Mouse (Mus musculus): Measurements from ENCODE around the gene Atp5d. TPM values are rescaled to one million over a fixed set of nuclear protein-coding genes. Genes with fewer than 3 reads are reported as not detected.

Atp5d gene
- polyA plus RNA-seq, 2 experiments from 2014 or later: 338 to 428 TPM

DNA sequence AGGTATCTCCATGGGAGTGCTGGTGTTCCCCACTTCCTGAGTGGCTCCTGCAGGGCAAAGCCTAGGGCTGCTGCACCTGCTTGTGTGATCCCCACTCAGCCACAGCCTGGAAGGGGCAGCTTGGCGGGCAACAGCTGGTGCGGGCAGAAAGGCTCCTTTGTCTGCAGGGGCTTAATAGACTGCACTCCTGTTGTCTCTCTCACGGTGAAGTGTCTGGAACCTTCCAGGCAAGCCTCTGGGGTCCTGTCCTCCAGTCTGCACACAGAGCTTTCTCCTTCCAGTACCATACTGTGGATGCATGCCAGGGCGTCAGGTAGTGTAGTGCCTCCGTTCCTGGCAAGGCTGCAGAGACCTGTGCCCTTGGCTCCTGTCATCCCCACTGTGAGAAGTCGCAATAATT is 19.9 kb upstream of the Atp5d start:
- no peak for ATAC-seq

- no peak for ATAC-seq
Measured at GRCm38 (mm10) chr10:80120146-80120545, 18.3 kb upstream of the Atp5d start.

- ATAC-seq: no peak
Measured at GRCm38 (mm10) chr10:80121639-80122038, 16.8 kb upstream of the Atp5d start.

- no peak for ATAC-seq
Measured at GRCm38 (mm10) chr10:80123932-80124562, 14.4 kb upstream of the Atp5d start.

DNA sequence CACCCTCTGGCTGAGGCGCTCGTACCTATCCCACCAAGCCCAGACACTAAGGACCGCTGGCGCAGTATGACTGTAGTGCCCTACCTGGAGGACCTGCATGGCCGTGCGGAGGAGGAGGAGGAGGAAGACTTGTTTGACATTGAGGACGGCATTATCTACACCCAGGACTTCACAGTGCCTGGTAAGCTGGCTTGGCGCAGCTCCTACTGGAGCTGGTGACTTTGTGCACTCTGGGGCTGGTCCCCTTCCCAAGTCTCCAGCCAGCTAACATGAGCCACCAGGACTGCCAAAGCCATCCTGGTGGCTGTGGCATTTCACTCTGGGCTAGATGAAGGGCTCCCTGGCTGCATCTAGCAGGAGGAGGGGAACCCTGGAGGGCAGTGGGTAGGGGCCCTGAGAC is 10.5 kb upstream of the Atp5d start:
- no peak for ATAC-seq

DNA sequence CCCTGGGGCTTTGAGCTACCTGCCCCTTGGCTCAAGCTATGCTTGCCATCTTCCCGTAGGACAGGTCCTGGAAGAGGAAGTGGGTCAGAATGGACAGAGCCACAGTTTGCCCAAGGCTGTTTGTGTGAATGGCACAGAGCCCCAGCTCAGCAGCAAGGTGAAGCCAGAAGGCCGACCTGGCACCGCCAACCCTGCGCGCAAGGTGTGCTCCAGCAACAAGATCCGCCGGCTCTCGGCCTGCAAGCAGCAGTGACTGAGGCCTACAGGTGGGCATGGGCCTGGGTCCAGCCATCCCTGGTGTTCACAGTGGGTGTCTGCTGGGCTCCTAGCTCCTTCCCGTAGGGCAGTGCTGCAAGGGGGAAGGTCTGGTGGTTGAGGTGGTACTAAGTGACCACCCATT is 8.6 kb upstream of the Atp5d start:
- no peak for ATAC-seq

- no peak for ATAC-seq
Measured at GRCm38 (mm10) chr10:80130403-80131031, 7.9 kb upstream of the Atp5d start.

- ATAC-seq: no peak
Measured at GRCm38 (mm10) chr10:80131316-80131951, 7.0 kb upstream of the Atp5d start.

DNA sequence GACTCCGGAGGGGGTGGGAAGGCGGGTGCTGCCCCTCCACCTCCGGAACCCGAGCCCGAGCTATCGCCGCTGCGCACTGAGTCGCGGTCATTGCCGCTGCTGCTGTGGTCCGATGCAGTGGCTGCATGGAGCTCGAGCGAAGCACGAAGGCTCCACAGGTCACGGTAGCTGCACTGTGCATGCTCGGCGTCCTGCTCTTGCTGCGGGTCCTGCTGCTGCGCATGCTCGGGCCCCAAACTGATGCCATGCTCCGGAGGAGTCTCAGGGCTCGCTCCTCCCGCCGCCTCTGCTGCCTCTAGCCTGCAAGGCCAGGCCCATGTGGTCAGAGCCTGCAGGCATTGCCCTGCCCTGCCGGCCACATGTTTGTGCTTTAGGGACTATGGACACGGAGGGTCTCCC is 6.5 kb upstream of the Atp5d start:
- ATAC-seq: no peak

DNA sequence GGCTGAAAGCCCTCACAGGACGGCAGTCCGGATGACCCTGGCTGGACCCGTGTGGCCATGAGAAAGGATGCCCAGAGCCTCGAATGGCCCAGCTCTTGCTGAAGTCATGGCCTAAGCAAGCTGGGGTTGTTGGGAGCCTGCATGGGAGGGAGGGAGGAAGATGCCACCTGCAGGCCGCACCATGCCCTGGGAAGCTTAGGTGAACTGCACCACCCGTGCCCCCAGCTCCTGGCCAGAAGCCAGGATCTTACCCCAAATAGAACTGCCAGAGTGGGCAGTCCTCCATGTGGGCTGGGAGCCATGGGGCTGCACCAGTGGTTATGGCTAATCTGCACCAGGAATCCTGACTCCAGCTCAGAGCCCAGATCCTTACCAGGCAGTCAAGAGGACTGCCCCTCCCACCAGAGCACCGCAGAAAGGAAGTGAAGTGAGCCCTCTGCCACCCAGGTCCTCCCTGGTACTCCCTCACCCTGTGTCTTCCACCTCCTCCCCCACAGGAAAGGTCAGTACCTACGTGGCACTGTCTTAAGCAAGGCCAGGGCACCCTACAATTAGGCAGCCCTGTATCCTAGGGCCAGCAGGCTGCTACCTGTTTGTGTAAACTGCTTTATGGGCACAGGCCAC is 5.1 kb upstream of the Atp5d start:
- no peak for ATAC-seq

GRCm38 (mm10) chr10:80134421-80134820 is 4.0 kb upstream of the Atp5d start:
- no peak for ATAC-seq

DNA sequence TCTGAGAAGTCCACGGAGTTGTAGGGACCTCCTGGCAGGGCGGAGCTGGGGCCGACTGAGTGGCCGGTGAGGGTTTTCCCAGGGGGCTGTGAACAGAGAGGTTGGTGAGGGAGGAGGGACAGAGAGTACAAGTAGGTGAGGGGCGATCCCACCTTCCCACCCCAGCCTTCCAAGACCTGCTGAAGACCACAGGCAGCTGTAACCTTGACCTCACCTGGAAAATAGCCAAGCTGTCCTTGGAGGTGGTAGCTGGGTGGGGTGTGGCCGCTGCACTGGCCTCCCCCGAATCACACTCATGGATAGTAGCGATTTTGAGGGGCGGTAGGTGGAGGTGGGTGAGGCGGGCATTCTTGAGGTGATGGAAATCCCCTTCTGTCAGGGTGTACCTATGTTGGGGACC is 3.3 kb upstream of the Atp5d start:
- no peak for ATAC-seq

- no peak for ATAC-seq
Measured at GRCm38 (mm10) chr10:80135641-80136040, 2.8 kb upstream of the Atp5d start.

GRCm38 (mm10) chr10:80136179-80136951 is 2.1 kb upstream of the Atp5d start:
- no peak for ATAC-seq

- no peak for ATAC-seq
Measured at GRCm38 (mm10) chr10:80136952-80137625, 1.3 kb upstream of the Atp5d start.

DNA sequence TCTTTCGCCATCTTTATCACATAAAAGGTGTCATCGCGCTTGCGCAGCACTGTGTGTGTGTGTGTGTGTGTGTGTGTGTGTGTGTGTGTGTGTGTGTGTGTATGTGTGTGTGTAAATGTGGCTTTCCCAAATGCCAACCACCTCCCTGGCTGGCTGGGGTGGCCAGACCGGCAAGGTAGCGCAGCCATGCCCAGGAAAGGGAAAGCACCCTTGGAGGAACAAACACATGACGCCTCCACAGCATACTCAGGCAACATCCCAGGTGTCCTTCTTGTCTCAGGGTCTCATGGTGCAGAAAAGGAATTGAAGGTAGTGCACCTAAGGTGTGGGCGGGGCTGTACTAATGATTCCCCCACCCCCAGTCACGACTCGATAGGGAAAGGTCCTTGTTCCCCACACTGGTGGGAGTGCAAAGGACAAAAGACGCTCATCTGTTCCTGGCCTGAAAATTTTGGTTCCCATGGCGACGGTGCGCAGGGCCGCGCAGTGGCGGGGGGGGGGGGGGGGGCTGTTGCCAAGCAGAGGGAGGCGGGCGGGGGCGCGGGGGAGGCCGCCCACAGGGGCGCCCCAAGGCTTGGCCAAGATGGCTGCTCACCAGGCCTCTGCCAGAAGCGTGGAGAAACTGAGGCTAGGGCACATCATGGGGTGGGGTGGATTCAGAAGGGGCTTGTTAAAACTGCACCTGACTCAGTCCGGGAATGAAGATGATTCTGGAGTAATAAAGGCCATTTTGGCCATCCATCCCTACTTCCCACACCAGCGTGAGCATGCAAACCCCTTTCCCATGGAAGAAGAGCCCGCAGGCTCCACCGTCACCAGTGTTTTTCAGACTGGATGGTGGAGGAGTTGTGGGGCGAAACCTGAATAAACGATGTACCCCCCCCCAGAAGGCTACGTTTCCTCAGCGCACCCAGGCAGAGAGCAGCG is 543 bp upstream of the Atp5d start:
- no peak for ATAC-seq

GRCm38 (mm10) chr10:80139439-80139775 is 975 bp downstream of the Atp5d start:
- no peak for ATAC-seq

DNA sequence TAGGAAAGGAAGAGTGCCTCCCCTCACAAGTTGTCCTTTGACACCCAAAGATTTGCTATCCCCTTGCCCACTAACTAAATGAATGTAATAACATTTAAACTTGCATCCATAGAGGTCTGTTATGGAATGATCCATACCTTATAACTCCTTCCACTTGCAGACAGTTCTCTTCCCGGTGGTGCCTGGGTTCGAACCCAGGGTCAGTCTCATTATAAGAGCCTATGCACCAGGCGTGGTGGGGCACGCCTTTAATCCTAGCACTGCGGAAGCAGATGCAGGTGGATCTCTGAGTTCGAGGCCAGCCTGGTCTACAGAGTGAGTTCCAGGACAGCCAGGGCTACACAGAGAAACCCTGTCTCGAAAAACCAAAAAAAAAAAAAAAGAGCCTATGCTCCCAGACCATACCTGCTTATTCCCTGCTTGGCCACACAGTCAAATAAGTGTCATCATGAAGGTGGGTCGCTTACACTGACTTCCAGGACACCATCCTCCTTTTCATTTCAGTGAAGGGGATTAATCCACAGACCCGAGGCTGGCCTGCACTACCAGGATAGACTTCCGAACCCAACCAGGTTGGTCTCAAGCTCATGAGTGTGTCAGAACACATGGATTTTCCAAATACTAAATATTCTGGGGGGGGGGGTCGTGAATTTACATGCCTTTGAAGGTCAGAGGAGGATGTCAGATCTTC is 1.7 kb downstream of the Atp5d start:
- no peak for ATAC-seq

GRCm38 (mm10) chr10:80140666-80141035 is 2.2 kb downstream of the Atp5d start, which contains the start of gene Cbarp:
Gene Cbarp (minus strand): TSS chr10:80140835.
- no peak for ATAC-seq

GRCm38 (mm10) chr10:80141243-80141642 is 2.8 kb downstream of the Atp5d start:
- peak; percentile 79 for ATAC-seq

Measured in activated CD4-positive, CD25-positive, alpha-beta regulatory T cell, adult 4 months (primary cell).